Mouse (Mus musculus) thymus, postnatal 0 days (tissue): Measurements from ENCODE around the gene Uggt2. TPM values are rescaled to one million over a fixed set of nuclear protein-coding genes. Genes with fewer than 3 reads are reported as not detected.

Experiments used
- polyA plus RNA-seq: library from polyadenylated mRNA; unstranded; fragments of >200 nt; fragmentation: Nextera tagmentation; extraction: Ambion mirVana; gene quantifications from 2 replicates; pipeline ENCODE4 v1.2.1, GENCODE M21; 2015

The Uggt2 gene
- polyA plus RNA-seq, 1 experiment from 2014 or later = 2.4 TPM

Other genes with a start within 250 kb of the Uggt2 start
- 17.6 and 23.6 TPM in 2 replicates for gene Dzip1, start 174.0 kb downstream of the Uggt2 start, polyA plus RNA-seq
- gene Dnajc3, start 161.5 kb downstream of the Uggt2 start, polyA plus RNA-seq = 70.1 and 70.8 TPM in 2 replicates
- not detected in 2 replicates for gene Hs6st3, start 38.9 kb upstream of the Uggt2 start, polyA plus RNA-seq